Mouse (Mus musculus) MEL (cell line): ENCODE results near the gene Oaz2. TPM values are rescaled to one million over a fixed set of nuclear protein-coding genes. Genes with fewer than 3 reads are reported as not detected.

Experiments used
- DNase-seq: peaks from one replicate; pipeline ENCODE4 v3.0.0; 2011; ENCODE audit warnings: low read depth, low spot score
- H3K27ac ChIP-seq: 2 replicates; pipeline ENCODE4 v1.5.1; 2012; ENCODE audit warnings: low read depth, mild to moderate bottlenecking, control low read depth, low read length, moderate library complexity; ENCODE audit not compliant: control insufficient read depth
- H3K27me3 ChIP-seq, 2 experiments: fragments of 150-350 bp in 1 of 2; sonication (generic) in 1 of 2; 2 replicates each; pipeline ENCODE4 v1.6.1; 2012; ENCODE audit warnings: low read length in 2 of 2, mild to moderate bottlenecking in 2 of 2, improper control_type of control experiment in 1 of 2, moderate library complexity in 1 of 2; ENCODE audit not compliant: insufficient read depth in 2 of 2, control insufficient read depth in 1 of 2
- H3K36me3 ChIP-seq, 2 experiments: 2 replicates each; pipeline ENCODE4 v1.6.1; 2012 to 2014; ENCODE audit warnings: low read length in 2 of 2, improper control_type of control experiment in 1 of 2, inconsistent platforms in 1 of 2, mild to moderate bottlenecking in 1 of 2; ENCODE audit not compliant: insufficient read depth in 2 of 2, control insufficient read depth in 1 of 2
- H3K4me1 ChIP-seq, 2 experiments: fragments of 150-350 bp in 1 of 2; sonication (generic) in 1 of 2; 2 replicates each; pipeline ENCODE4 v1.6.1; 2012; ENCODE audit warnings: low read length in 2 of 2, improper control_type of control experiment in 1 of 2, mild to moderate bottlenecking in 1 of 2; ENCODE audit not compliant: insufficient read depth in 2 of 2, control insufficient read depth in 1 of 2
- H3K4me3 ChIP-seq, 2 experiments: fragments of 150-350 bp in 1 of 2; sonication (generic) in 1 of 2; 2 replicates each; pipeline ENCODE4 v1.5.1; 2012; ENCODE audit warnings: low read depth in 2 of 2, low read length in 2 of 2, mild to moderate bottlenecking in 2 of 2, moderate library complexity in 2 of 2, control low read depth in 1 of 2, improper control_type of control experiment in 1 of 2; ENCODE audit not compliant: control insufficient read depth in 1 of 2, insufficient read depth in 1 of 2
- H3K79me2 ChIP-seq: 2 replicates; pipeline ENCODE4 v1.6.1; 2012; ENCODE audit warnings: mild to moderate bottlenecking, low read length, moderate library complexity; ENCODE audit not compliant: control insufficient read depth, poor library complexity, insufficient read depth
- H3K9ac ChIP-seq: 2 replicates; pipeline ENCODE4 v1.6.1; 2012; ENCODE audit warnings: low read depth, mild to moderate bottlenecking, control low read depth, low read length, moderate library complexity; ENCODE audit not compliant: control insufficient read depth, poor library complexity, severe bottlenecking
- H3K9me3 ChIP-seq: fragments of 150-350 bp; sonication (generic); replicated peaks from 2 replicates; pipeline ENCODE4 v1.6.1; 2012; ENCODE audit warnings: mild to moderate bottlenecking, low read length, improper control_type of control experiment, moderate library complexity; ENCODE audit not compliant: insufficient read depth
- BHLHE40 ChIP-seq: IDR thresholded peaks from 2 replicates; pipeline ENCODE4 v1.6.1; 2012; ENCODE audit warnings: low read depth, mild to moderate bottlenecking, inconsistent platforms, low read length, improper control_type of control experiment, borderline replicate concordance
- E2F4 ChIP-seq: IDR thresholded peaks from 2 replicates; pipeline ENCODE4 v1.6.1; 2011; ENCODE audit warnings: low read depth, low read length, improper control_type of control experiment, borderline replicate concordance
- ETS1 ChIP-seq: IDR thresholded peaks from 2 replicates; pipeline ENCODE4 v1.6.1; 2012; ENCODE audit warnings: low read depth, mild to moderate bottlenecking, inconsistent platforms, low read length, improper control_type of control experiment, moderate library complexity
- GABPA ChIP-seq: IDR thresholded peaks from 2 replicates; pipeline ENCODE4 v1.6.1; 2012; ENCODE audit warnings: low read depth, mild to moderate bottlenecking, inconsistent platforms, low read length, improper control_type of control experiment, moderate library complexity
- GATA1 ChIP-seq: IDR thresholded peaks from 2 replicates; pipeline ENCODE4 v1.6.1; 2011; ENCODE audit warnings: low read depth, low read length, improper control_type of control experiment
- HCFC1 ChIP-seq: IDR thresholded peaks from 2 replicates; pipeline ENCODE4 v1.6.1; 2012; ENCODE audit warnings: low read depth, mild to moderate bottlenecking, inconsistent platforms, low read length, improper control_type of control experiment, moderate library complexity
- JUND ChIP-seq: IDR thresholded peaks from 2 replicates; pipeline ENCODE4 v1.6.1; 2011; ENCODE audit warnings: low read depth, mild to moderate bottlenecking, improper control_type of control experiment, low read length
- KAT2A ChIP-seq: conservative IDR thresholded peaks from 2 replicates; pipeline ENCODE4 v1.6.1; 2012; ENCODE audit warnings: low read depth, low read length, improper control_type of control experiment, inconsistent platforms
- MAX ChIP-seq: IDR thresholded peaks from 2 replicates; pipeline ENCODE4 v1.6.1; 2011; ENCODE audit warnings: low read length, improper control_type of control experiment
- MXI1 ChIP-seq: IDR thresholded peaks from 2 replicates; pipeline ENCODE4 v1.6.1; 2011; ENCODE audit warnings: mild to moderate bottlenecking, low read depth, low read length, improper control_type of control experiment
- MYB ChIP-seq: IDR thresholded peaks from 2 replicates; pipeline ENCODE4 v1.6.1; 2011; ENCODE audit warnings: mild to moderate bottlenecking, low read depth, low read length, improper control_type of control experiment
- NELFE ChIP-seq: IDR thresholded peaks from 2 replicates; pipeline ENCODE4 v1.6.1; 2011; ENCODE audit warnings: low read depth, low read length, improper control_type of control experiment
- NRF1 ChIP-seq: IDR thresholded peaks from 2 replicates; pipeline ENCODE4 v1.6.1; 2014; ENCODE audit warnings: low read depth, mild to moderate bottlenecking, inconsistent platforms, low read length, improper control_type of control experiment, moderate library complexity; ENCODE audit not compliant: poor library complexity, insufficient read depth, severe bottlenecking
- POLR2A ChIP-seq, 2 experiments: IDR thresholded peaks; 2 replicates each; pipeline ENCODE4 v1.6.1; 2011 to 2012; ENCODE audit warnings: low read length in 2 of 2, mild to moderate bottlenecking in 2 of 2, control low read depth in 1 of 2, improper control_type of control experiment in 1 of 2, low read depth in 1 of 2, moderate library complexity in 1 of 2; ENCODE audit not compliant: control insufficient read depth in 1 of 2, insufficient read depth in 1 of 2, poor library complexity in 1 of 2
- POLR2AphosphoS2 ChIP-seq: IDR thresholded peaks from 2 replicates; pipeline ENCODE4 v1.6.1; 2011; ENCODE audit warnings: low read length, improper control_type of control experiment
- POLR2AphosphoS5 ChIP-seq: IDR thresholded peaks from 2 replicates; pipeline ENCODE4 v1.6.1; 2012; ENCODE audit warnings: low read depth, borderline replicate concordance, mild to moderate bottlenecking, inconsistent platforms, low read length, moderate library complexity, mixed read lengths
- RAD21 ChIP-seq: IDR thresholded peaks from 2 replicates; pipeline ENCODE4 v1.6.1; 2011; ENCODE audit warnings: mild to moderate bottlenecking, low read depth, low read length, improper control_type of control experiment
- RCOR1 ChIP-seq: IDR thresholded peaks from 2 replicates; pipeline ENCODE4 v1.6.1; 2012; ENCODE audit warnings: low read depth, mild to moderate bottlenecking, inconsistent platforms, low read length, improper control_type of control experiment
- SIN3A ChIP-seq: IDR thresholded peaks from 2 replicates; pipeline ENCODE4 v1.6.1; 2012; ENCODE audit warnings: low read length, improper control_type of control experiment, inconsistent platforms
- SMC3 ChIP-seq: IDR thresholded peaks from 2 replicates; pipeline ENCODE4 v1.6.1; 2011; ENCODE audit warnings: low read depth, low read length, improper control_type of control experiment
- TAL1 ChIP-seq: IDR thresholded peaks from 2 replicates; pipeline ENCODE4 v1.6.1; 2012; ENCODE audit warnings: mild to moderate bottlenecking, inconsistent platforms, low read length, moderate library complexity, mixed read lengths
- TBP ChIP-seq: IDR thresholded peaks from 2 replicates; pipeline ENCODE4 v1.8.0; 2011; ENCODE audit warnings: low read depth, low read length, improper control_type of control experiment
- TCF12 ChIP-seq: IDR thresholded peaks from 2 replicates; pipeline ENCODE4 v1.6.1; 2014; ENCODE audit warnings: low read depth, mild to moderate bottlenecking, inconsistent platforms, low read length, improper control_type of control experiment, moderate library complexity
- USF1 ChIP-seq: IDR thresholded peaks from 2 replicates; pipeline ENCODE4 v1.6.1; 2014; ENCODE audit warnings: low read depth, mild to moderate bottlenecking, inconsistent platforms, low read length, improper control_type of control experiment, moderate library complexity
- ZC3H11A ChIP-seq: IDR thresholded peaks from 2 replicates; pipeline ENCODE4 v1.6.1; 2012; ENCODE audit warnings: low read depth, mild to moderate bottlenecking, inconsistent platforms, low read length, improper control_type of control experiment
- ZMIZ1 ChIP-seq: IDR thresholded peaks from 2 replicates; pipeline ENCODE4 v1.6.1; 2012; ENCODE audit warnings: low read depth, mild to moderate bottlenecking, inconsistent platforms, low read length, improper control_type of control experiment, moderate library complexity
- ZNF384 ChIP-seq: IDR thresholded peaks from 2 replicates; pipeline ENCODE4 v1.6.1; 2012; ENCODE audit warnings: low read depth, mild to moderate bottlenecking, inconsistent platforms, low read length, improper control_type of control experiment
- polyA plus RNA-seq, 2 experiments: library from polyadenylated mRNA; stranded (reverse) in 1 of 2; unstranded in 1 of 2; fragments of >175 nt in 1 of 2; fragments of >200 nt in 1 of 2; gene quantifications; 2 replicates each; pipeline versions ENCODE4 v1.2.1 to v1.2.4; 2012; ENCODE audit warnings: low replicate concordance in 2 of 2, low read depth in 1 of 2; ENCODE audit not compliant: insufficient read length in 2 of 2, insufficient read depth in 1 of 2, missing spikeins in 1 of 2
- total RNA-seq: library from RNA; depleted of rRNA; stranded (reverse); fragments of 300-350 nt; gene quantifications from 2 replicates; pipeline ENCODE4 v1.2.3, GENCODE M21; 2012

Gene Oaz2
- total and polyA plus RNA-seq, 3 experiments = 16.4 to 34.6 TPM; not detected in 1

DNA sequence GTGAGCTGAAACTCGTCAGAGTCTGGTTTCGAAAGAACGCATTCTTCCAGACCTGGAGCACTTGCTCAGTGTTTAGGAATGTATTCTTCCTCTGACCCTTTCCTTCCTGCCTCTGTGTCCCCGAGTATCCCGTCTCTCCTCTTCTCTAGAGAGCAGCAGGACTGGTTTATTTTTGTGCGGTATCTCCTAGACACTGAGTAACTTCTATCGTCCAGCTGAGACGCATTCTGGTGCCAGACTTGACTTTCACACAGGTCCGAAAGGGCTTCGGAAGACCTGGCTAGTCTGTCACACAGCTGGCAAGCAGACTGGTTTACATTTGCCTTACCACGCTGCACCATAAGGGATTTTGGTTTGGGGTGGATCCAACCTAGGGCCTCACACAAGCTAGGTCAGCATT lies 5.2 kb downstream of the Oaz2 start:
- Histone ChIP-seq H3K9ac (no peak overlapping the region), H3K4me1 (peaks cover 0 to 16% of the 10 kb centered on the region in 2 experiments; a peak in 3 of 4 replicates), H3K27ac (no peak overlapping the region), H3K4me3 (no peak overlapping the region), H3K79me2 (peaks cover 1% of the 10 kb centered on the region; the same call in 1 of the 2 replicates), H3K27me3 (peaks cover 0 to 2% of the 10 kb centered on the region in 2 experiments; a peak in 1 of 4 replicates), H3K36me3 (peaks cover 0 to 15% of the 10 kb centered on the region in 2 experiments; a peak in 2 of 4 replicates), H3K9me3 (no peaks in the 10 kb centered on the region)
- no peak for TF ChIP-seq HCFC1
- no peak for TF ChIP-seq MAX
- no peak for TF ChIP-seq NRF1
- TF ChIP-seq MYB = no peak
- no peak for TF ChIP-seq GATA1
- TF ChIP-seq MXI1 = no peak
- TF ChIP-seq GABPA = no peak
- no peak for TF ChIP-seq ETS1
- no peak for TF ChIP-seq RCOR1
- TF ChIP-seq POLR2A (IDR thresholded peaks at IDR 0.05; ENCODE audit: control insufficient read depth in 1 of 2, insufficient read depth in 1 of 2, low read depth in 1 of 2, low read length in 2 of 2, poor library complexity in 1 of 2) = no peak
- TF ChIP-seq ZMIZ1 = no peak
- TF ChIP-seq POLR2AphosphoS2 = no peak
- TF ChIP-seq TBP = no peak
- TF ChIP-seq TAL1 = no peak
- no peak for TF ChIP-seq TCF12
- no peak for TF ChIP-seq KAT2A
- no peak for TF ChIP-seq SMC3
- DNase-seq = no peak

GRCm38 (mm10) chr9:65675461-65676357 lies 7.9 kb downstream of the Oaz2 start:
- no peak for DNase-seq
- Histone ChIP-seq H3K36me3 (peaks cover 0 to 19% of the 10 kb centered on the region in 2 experiments; a peak in 2 of 4 replicates), H3K9ac (peak overlapping the region; percentile 58), H3K27ac (no peak overlapping the region), H3K4me1 (peaks cover under 1 to 22% of the 10 kb centered on the region in 2 experiments; a peak in 3 of 4 replicates), H3K79me2 (peaks cover 2% of the 10 kb centered on the region; the same call in 1 of the 2 replicates), H3K4me3 (peak overlapping the region; percentile 63 to 72), H3K9me3 (no peaks in the 10 kb centered on the region), H3K27me3 (no peaks in the 10 kb centered on the region)
- TF ChIP-seq ZNF384 (no peak), ZC3H11A (no peak), RAD21 (no peak), E2F4 (no peak), SMC3 (no peak), MAX (no peak), POLR2AphosphoS2 (no peak), NELFE (no peak), USF1 (no peak), NRF1 (no peak), POLR2AphosphoS5 (no peak), TAL1 (no peak), JUND (no peak), BHLHE40 (no peak), SIN3A (no peak)
